Mouse (Mus musculus): ENCODE data around the gene Fbxw10. TPM values are rescaled to one million over a fixed set of nuclear protein-coding genes. Genes with fewer than 3 reads are reported as not detected.

Gene Fbxw10
- polyA plus RNA-seq (2015; fragmentation: Nextera tagmentation; extraction: Ambion mirVana): 0.14 and 0.27 TPM in 2 replicates

- no peaks in the 10 kb centered on the region; the same call in 1 of the 2 replicates for H3K36me3 ChIP-seq
- peak within 1 kb of the TSS; percentile 48 for H3K4me2 ChIP-seq (replicated peaks)
- WGBS: 25% methylated on average over 12 of the region's 12 CpGs
- 0 out of 2 replicates have a peak within 1 kb of the TSS, but pooled peaks have one; percentile 44 for H3K27ac ChIP-seq
- no peaks in the 10 kb centered on the region for H3K9me3 ChIP-seq
- H3K4me3 ChIP-seq (replicated peaks): no peak within 1 kb of the TSS
- 0 out of 2 replicates have a peak, but pooled peaks have one; percentile 41 for ATAC-seq
- no peak within 1 kb of the TSS for H3K9ac ChIP-seq
- no peaks in the 10 kb centered on the region for H3K27me3 ChIP-seq (replicated peaks)
- H3K4me1 ChIP-seq (replicated peaks): 0 out of 2 replicates have a peak, but pooled peaks cover 7% of the 10 kb centered on the region
These were observed at the start of gene Fbxw10 for GRCm38 (mm10) chr11:62846961-62847654. TSS of gene Fbxw10 (plus strand) at chr11:62847069.

DNA sequence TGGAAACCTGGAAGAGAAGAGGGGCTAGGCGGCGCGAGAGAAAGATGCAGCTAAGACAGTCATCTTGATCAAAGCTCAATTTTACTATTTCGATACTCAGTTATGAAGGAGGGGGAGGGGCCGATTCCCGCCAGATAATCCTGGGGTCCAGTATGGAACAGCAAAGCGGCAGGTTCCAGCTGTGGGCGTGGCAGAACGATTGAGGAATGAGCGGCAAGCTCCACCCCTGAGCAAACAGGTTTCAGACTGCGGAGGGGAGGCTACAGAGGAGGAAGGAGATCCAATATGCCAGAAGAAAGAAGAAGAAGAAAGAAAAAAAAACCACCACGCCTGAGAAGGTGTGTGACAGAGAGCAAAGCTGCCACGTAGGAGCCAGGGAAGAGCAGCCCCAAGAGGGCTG is 42.8 kb upstream of the Fbxw10 start:
- no peak overlapping the region for H3K4me3 ChIP-seq (replicated peaks)
- H3K27me3 ChIP-seq (replicated peaks): no peaks in the 10 kb centered on the region
- WGBS: 38% methylated on average over 13 of the region's 13 CpGs
- no peaks in the 10 kb centered on the region for H3K4me1 ChIP-seq (replicated peaks)
- peak; percentile 70 for ATAC-seq
- H3K4me2 ChIP-seq (replicated peaks): 0 out of 2 replicates have a peak overlapping the region, but pooled peaks have one; percentile 27
- no peak overlapping the region for H3K9ac ChIP-seq
- H3K27ac ChIP-seq: no peak overlapping the region
- no peaks in the 10 kb centered on the region for H3K36me3 ChIP-seq
- no peaks in the 10 kb centered on the region for H3K9me3 ChIP-seq

DNA sequence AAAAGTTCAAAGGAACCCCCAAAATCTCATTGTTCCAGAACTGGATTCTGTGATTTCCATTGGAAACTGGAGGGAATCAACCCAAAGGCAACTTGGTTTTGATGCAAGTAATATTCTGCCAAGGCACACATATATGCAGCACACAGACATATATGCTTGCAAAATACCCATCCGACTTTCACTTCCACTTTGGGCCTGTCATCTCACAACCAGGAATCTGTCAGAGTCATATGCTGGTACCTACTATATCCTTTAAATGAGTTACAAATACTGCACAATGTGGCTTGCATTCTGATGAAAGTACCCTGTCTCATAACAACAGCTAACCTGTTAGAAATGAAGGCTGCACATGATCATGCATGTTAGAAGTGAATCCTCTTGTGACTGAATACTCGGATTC is 38.9 kb upstream of the Fbxw10 start:
- no peak overlapping the region for H3K4me3 ChIP-seq (replicated peaks)
- no peak overlapping the region for H3K4me2 ChIP-seq (replicated peaks)
- H3K9me3 ChIP-seq: no peaks in the 10 kb centered on the region
- WGBS: 86% methylated on average over 2 of the region's 2 CpGs
- H3K27me3 ChIP-seq (replicated peaks): no peaks in the 10 kb centered on the region
- H3K4me1 ChIP-seq (replicated peaks): no peaks in the 10 kb centered on the region
- no peak overlapping the region for H3K27ac ChIP-seq
- no peak for ATAC-seq
- no peaks in the 10 kb centered on the region for H3K36me3 ChIP-seq
- no peak overlapping the region for H3K9ac ChIP-seq

- ATAC-seq: no peak
These were observed 37.7 kb upstream of the Fbxw10 start for GRCm38 (mm10) chr11:62809201-62809600.

DNA sequence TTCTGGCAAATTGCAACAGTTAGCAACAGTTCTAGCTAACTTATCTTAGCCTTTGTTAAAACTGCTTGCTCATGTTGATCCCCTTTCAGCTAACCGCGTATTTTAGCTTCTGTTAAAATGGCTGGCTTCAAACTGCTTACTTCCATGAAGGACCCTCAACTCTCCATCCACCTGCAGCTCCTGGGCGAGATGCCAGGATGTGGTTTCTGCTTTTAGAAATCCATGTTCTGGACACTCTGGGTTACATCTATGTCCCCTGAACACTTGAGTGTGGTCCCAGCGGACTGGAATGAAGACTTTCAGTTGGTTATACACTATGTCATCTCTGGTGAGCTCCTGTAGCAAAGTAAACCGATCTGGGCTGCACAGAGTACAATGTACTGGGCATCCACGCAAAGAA is 34.6 kb upstream of the Fbxw10 start:
- Histone ChIP-seq H3K4me1 (replicated peaks) (peaks cover 3% of the 10 kb centered on the region; the same call in 1 of the 2 replicates), H3K9ac (no peak overlapping the region), H3K4me2 (replicated peaks) (no peak overlapping the region), H3K4me3 (replicated peaks) (no peak overlapping the region), H3K27me3 (replicated peaks) (no peaks in the 10 kb centered on the region), H3K36me3 (no peaks in the 10 kb centered on the region), H3K27ac (no peak overlapping the region), H3K9me3 (no peaks in the 10 kb centered on the region)
- whole genome bisulfite sequencing: 85% methylated on average over 6 of the region's 6 CpGs
- ATAC-seq: no peak

More at GRCm38 (mm10) chr11:62809201-62809600, 37.7 kb upstream of the Fbxw10 start:
- Histone ChIP-seq H3K4me3 (replicated peaks) (no peak overlapping the region), H3K9ac (no peak overlapping the region), H3K4me1 (replicated peaks) (no peaks in the 10 kb centered on the region), H3K27me3 (replicated peaks) (no peaks in the 10 kb centered on the region), H3K4me2 (replicated peaks) (no peak overlapping the region), H3K27ac (no peak overlapping the region), H3K9me3 (no peaks in the 10 kb centered on the region), H3K36me3 (no peaks in the 10 kb centered on the region)
- 72% methylated on average over 4 of the region's 4 CpGs for WGBS

GRCm38 (mm10) chr11:62813497-62813896 is 33.4 kb upstream of the Fbxw10 start:
- Histone ChIP-seq H3K4me1 (replicated peaks) (peaks cover 3% of the 10 kb centered on the region; the same call in 1 of the 2 replicates), H3K27me3 (replicated peaks) (no peaks in the 10 kb centered on the region), H3K4me2 (replicated peaks) (no peak overlapping the region), H3K9me3 (no peaks in the 10 kb centered on the region), H3K27ac (no peak overlapping the region), H3K4me3 (replicated peaks) (no peak overlapping the region), H3K36me3 (no peaks in the 10 kb centered on the region), H3K9ac (no peak overlapping the region)
- 0 out of 2 replicates have a peak, but pooled peaks have one; percentile 15 for ATAC-seq
- 37% methylated on average over 1 of the region's 1 CpGs for WGBS

DNA sequence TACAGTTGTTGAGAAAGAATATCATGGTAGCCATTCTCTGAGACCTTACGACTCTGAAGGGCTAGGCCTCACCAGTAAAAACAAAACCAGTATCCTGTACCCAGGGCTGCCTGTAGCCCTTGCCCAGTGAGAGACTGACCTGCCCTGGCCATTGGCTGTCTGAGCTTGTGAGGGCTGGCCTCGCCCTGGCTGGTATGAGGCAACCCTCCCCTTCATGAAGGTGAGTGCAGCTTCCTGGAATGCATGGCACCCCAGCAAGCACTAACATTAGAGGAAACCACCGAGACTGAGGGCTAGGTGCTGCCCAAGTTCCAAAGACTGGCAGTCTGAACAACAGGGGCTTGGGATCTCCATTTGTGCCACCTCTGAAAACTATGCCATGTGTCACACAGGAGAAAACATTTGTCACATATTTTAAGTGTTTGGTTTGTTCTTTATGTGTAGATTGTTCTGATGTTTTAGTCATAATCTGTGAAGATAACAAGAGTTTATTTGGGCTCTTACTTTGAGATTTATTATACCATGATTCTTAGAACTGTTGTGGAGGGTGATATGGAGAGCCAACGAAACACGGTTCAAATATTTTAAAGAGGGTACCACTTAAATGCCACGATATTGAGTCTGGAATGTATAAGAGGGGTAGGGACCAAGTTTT is 32.8 kb upstream of the Fbxw10 start:
- Histone ChIP-seq H3K36me3 (no peaks in the 10 kb centered on the region), H3K9me3 (no peaks in the 10 kb centered on the region), H3K4me2 (replicated peaks) (no peak overlapping the region), H3K4me3 (replicated peaks) (no peak overlapping the region), H3K9ac (no peak overlapping the region), H3K27me3 (replicated peaks) (no peaks in the 10 kb centered on the region), H3K4me1 (replicated peaks) (peaks cover 3% of the 10 kb centered on the region; the same call in 1 of the 2 replicates), H3K27ac (no peak overlapping the region)
- 60% methylated on average over 6 of the region's 6 CpGs for WGBS
- peak; percentile 73 for ATAC-seq

DNA sequence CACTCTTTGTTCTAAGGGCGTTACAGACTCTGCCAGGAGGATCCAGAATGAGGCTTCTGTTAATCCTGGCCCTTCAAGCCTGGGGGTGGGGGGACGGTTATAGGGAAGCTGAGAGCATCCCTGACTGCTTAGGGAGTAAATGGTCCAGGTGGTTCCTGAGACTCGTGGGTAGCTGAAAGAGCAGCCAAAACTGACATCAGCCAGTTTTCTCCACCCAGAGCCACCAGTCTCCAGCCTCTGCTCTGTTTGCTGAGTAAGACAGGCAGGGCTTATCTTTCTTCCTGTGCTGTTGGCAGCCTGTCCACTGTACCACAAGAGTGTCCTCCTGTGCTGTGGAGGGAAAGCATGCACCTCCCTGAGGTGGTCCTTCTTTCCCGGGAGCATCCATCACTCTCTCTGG is 32.2 kb upstream of the Fbxw10 start:
- no peak for ATAC-seq
- Histone ChIP-seq H3K4me2 (replicated peaks) (no peak overlapping the region), H3K4me1 (replicated peaks) (peaks cover 3% of the 10 kb centered on the region; the same call in 1 of the 2 replicates), H3K4me3 (replicated peaks) (no peak overlapping the region), H3K9me3 (no peaks in the 10 kb centered on the region), H3K9ac (no peak overlapping the region), H3K27ac (no peak overlapping the region), H3K36me3 (no peaks in the 10 kb centered on the region), H3K27me3 (replicated peaks) (no peaks in the 10 kb centered on the region)
- WGBS: 56% methylated on average over 4 of the region's 4 CpGs

GRCm38 (mm10) chr11:62815438-62815837 is 31.4 kb upstream of the Fbxw10 start:
- Histone ChIP-seq H3K27me3 (replicated peaks) (no peaks in the 10 kb centered on the region), H3K4me2 (replicated peaks) (no peak overlapping the region), H3K4me1 (replicated peaks) (peaks cover 3% of the 10 kb centered on the region), H3K27ac (no peak overlapping the region), H3K9ac (no peak overlapping the region), H3K4me3 (replicated peaks) (no peak overlapping the region), H3K36me3 (no peaks in the 10 kb centered on the region), H3K9me3 (no peaks in the 10 kb centered on the region)
- 85% methylated on average over 1 of the region's 1 CpGs for WGBS
- no peak for ATAC-seq

DNA sequence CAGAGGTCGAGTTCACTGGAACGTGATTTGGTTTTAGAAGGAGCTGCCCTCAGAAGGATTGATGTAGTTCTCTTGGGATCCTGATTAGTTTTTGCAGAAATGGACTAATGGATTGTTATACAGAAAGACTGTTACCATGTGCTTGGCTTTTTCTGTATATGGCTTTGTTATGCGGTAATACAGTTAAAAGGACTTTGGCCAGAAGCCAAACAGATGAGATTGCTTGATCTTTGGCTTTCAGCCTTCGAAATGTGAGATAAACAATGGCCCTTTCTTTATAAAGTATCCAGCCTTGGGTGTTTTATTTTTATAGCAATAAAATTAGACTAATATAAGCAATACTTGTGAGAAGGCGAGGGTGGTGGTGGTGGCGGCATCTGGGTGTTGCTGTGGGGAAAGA is 30.3 kb upstream of the Fbxw10 start:
- Histone ChIP-seq H3K9me3 (no peaks in the 10 kb centered on the region), H3K4me2 (replicated peaks) (no peak overlapping the region), H3K4me3 (replicated peaks) (no peak overlapping the region), H3K9ac (no peak overlapping the region), H3K27me3 (replicated peaks) (no peaks in the 10 kb centered on the region), H3K27ac (no peak overlapping the region), H3K4me1 (replicated peaks) (peaks cover 9% of the 10 kb centered on the region), H3K36me3 (no peaks in the 10 kb centered on the region)
- 22% methylated on average over 6 of the region's 6 CpGs for WGBS
- ATAC-seq: no peak

DNA sequence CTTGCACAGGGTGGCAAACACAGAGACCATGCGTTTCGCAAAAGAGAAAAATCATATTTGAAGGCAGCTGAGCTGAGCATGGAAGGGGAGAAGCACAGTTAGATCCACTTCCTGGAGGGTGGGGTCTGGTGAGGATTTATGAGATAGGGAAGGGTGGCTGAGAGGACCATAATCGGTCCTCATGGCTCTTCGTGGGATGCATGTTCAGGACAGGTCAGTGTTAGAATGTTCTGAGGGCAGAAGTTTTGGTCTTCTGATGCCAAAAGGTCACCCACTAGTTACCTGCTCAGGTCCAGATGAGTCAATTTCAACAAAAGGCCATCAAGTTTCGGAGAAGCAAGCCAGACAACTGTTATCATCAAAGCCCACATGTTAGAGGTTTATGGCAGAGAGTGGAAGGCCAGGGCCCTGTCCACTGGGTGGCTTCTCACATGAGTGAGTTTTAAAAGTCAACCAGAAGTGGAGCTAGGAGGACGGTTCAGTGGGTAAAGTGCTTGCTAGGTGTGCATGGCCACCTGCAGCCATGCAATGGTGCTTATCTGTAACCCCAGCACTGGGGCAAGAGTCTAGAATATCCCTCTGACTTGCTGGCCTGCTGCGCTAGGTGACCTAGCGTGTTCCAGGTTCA is 27.7 kb upstream of the Fbxw10 start:
- Histone ChIP-seq H3K9ac (no peak overlapping the region), H3K4me3 (replicated peaks) (no peak overlapping the region), H3K27ac (no peak overlapping the region), H3K4me1 (replicated peaks) (peaks cover 18% of the 10 kb centered on the region), H3K9me3 (no peaks in the 10 kb centered on the region), H3K36me3 (no peaks in the 10 kb centered on the region), H3K27me3 (replicated peaks) (no peaks in the 10 kb centered on the region), H3K4me2 (replicated peaks) (no peak overlapping the region)
- 81% methylated on average over 8 of the region's 8 CpGs for WGBS
- no peak for ATAC-seq

DNA sequence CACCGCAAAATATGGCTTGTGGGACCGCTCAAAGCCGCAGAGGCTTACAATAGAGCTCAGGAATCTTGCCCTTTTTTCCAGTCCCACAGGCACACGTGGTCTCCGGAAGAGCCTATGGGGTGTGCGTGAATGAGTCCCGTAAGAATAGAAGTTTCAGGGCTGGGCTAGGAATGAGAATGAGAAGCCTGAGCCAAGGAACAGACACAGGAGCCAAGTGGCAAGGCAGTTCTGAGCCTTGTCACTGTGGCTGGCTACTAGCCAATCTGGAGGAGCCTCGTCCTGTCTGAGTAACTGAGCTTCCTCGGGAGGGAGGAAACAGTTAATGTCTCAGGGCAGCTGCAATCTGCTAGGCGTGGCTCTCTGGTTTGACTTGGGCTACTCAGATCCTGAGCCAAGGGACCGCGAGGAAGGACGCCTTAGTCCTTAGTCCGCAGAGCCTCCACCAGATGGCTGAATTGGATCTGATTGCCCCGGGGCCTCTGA is 26.8 kb upstream of the Fbxw10 start, which contains the start of gene Trim16:
Gene Trim16 (plus strand): TSS at position 173 of the 483 bp plus-strand sequence.
- peak within 1 kb of the TSS; percentile 86 for H3K27ac ChIP-seq
- under 1% methylated on average over 15 of the region's 15 CpGs for WGBS
- peak within 1 kb of the TSS; percentile 63 for H3K9ac ChIP-seq
- H3K27me3 ChIP-seq (replicated peaks): no peaks in the 10 kb centered on the region
- no peaks in the 10 kb centered on the region for H3K36me3 ChIP-seq
- no peaks in the 10 kb centered on the region for H3K9me3 ChIP-seq
- peak; percentile 84 for ATAC-seq
- peak within 1 kb of the TSS; percentile 89 for H3K4me2 ChIP-seq (replicated peaks)
- peaks cover 19% of the 10 kb centered on the region for H3K4me1 ChIP-seq (replicated peaks)
- H3K4me3 ChIP-seq (replicated peaks): peak within 1 kb of the TSS; percentile 53
